Mouse (Mus musculus) small intestine, adult 2 months (tissue): Measurements from ENCODE around the gene Erbb3.

ENCODE experiments used
- CTCF ChIP-seq: fragments of 200-500 bp; IDR thresholded peaks from 2 replicates; pipeline ENCODE4 v1.5.1; 2012; ENCODE audit warnings: low read depth, mild to moderate bottlenecking, control low read depth, inconsistent platforms, low read length, moderate library complexity, mixed read lengths; ENCODE audit not compliant: insufficient replicate concordance, insufficient read length; ENCODE audit errors: extremely low read depth
- POLR2A ChIP-seq: fragments of 200-500 bp; IDR thresholded peaks from 2 replicates; pipeline ENCODE4 v1.6.1; 2012; ENCODE audit warnings: low read depth, mild to moderate bottlenecking, control low read depth, inconsistent platforms, low read length, moderate library complexity

DNA sequence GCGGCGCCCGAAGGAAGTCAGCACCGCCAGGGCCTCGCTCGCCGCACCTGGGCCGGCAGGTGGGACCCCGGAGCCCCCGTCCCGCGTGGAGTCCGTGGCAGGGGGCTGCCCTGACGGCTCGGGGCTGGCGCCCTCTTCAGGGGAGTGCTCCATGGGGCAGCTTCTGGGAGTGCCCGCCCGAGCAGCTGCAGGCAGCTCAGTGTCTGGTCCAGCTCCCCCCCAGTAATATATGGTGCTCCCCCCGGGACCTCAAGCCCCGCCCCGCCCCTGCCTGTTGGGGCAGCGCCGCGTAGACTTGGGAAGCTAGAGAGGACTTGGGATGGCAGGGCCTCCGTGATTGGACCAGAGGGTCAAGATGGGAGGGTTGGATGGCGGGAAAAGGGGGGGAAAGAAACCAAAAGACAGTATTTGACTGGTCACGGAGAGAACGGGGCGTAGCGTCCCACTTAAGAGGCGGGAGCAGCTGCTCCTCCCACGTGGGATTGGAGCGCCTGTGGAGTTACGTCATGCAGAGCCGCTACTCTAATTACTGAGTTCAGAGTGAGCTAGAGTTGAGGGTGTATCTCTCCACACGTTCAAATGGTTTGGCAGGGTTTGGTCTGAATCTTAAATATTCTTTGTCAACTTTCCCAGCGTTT lies 63.7 kb downstream of the Erbb3 start, which contains the start of gene Esyt1:
- TF ChIP-seq POLR2A (peak; percentile 63; the same call in 1 of the 2 replicates), CTCF (0 out of 2 replicates have a peak, but pooled peaks have one; percentile 29)
